Mouse (Mus musculus): ENCODE data around the gene Hba-a2. TPM values are rescaled to one million over a fixed set of nuclear protein-coding genes. Genes with fewer than 3 reads are reported as not detected.

Gene Hba-a2
- polyA plus RNA-seq, 1 experiment from 2014 or later, result 67,294 TPM

GRCm38 (mm10) chr11:32266776-32267175, 29.5 kb upstream of the Hba-a2 start:
- Histone ChIP-seq H3K27ac (replicated peaks) (peak overlapping the region; percentile 93), H3K4me2 (peak overlapping the region; percentile 79), H3K4me3 (peak overlapping the region; percentile 92), H3K9me3 (no peaks in the 10 kb centered on the region), H3K9ac (peak overlapping the region; percentile 97), H3K4me1 (peaks cover 38% of the 10 kb centered on the region), H3K27me3 (replicated peaks) (0 out of 2 replicates have a peak, but pooled peaks cover 2% of the 10 kb centered on the region), H3K36me3 (peaks cover 10% of the 10 kb centered on the region; the same call in 1 of the 2 replicates)
- ATAC-seq (ENCODE audit: extremely low read depth, insufficient number of reproducible peaks, low FRiP score, low TSS enrichment), result no peak
- WGBS, result 29% methylated on average over 6 of the region's 6 CpGs

- peak within 1 kb of the TSS; percentile 92 for H3K4me3 ChIP-seq
- H3K27me3 ChIP-seq (replicated peaks), result 0 out of 2 replicates have a peak, but pooled peaks cover 4% of the 10 kb centered on the region
- no peaks in the 10 kb centered on the region for H3K9me3 ChIP-seq
- peaks cover 38% of the 10 kb centered on the region for H3K4me1 ChIP-seq
- peak within 1 kb of the TSS; percentile 79 for H3K4me2 ChIP-seq
- H3K36me3 ChIP-seq, result peaks cover 4% of the 10 kb centered on the region; the same call in 1 of the 2 replicates
- peak within 1 kb of the TSS; percentile 97 for H3K9ac ChIP-seq
- WGBS, result under 1% methylated on average over 54 of the region's 54 CpGs
- peak; percentile 89 for ATAC-seq (ENCODE audit: extremely low read depth, insufficient number of reproducible peaks, low FRiP score, low TSS enrichment)
- peak within 1 kb of the TSS; percentile 93 for H3K27ac ChIP-seq (replicated peaks)
Measured at GRCm38 (mm10) chr11:32267188-32267884, 29.0 kb upstream of the Hba-a2 start, which contains the start of gene Nprl3. Gene Nprl3 (minus strand): TSS chr11:32267707.

- H3K4me2 ChIP-seq, result peak overlapping the region; percentile 79
- WGBS, result 21% methylated on average over 5 of the region's 5 CpGs
- no peaks in the 10 kb centered on the region for H3K9me3 ChIP-seq
- 0 out of 2 replicates have a peak, but pooled peaks cover 4% of the 10 kb centered on the region for H3K27me3 ChIP-seq (replicated peaks)
- no peak for ATAC-seq (ENCODE audit: extremely low read depth, insufficient number of reproducible peaks, low FRiP score, low TSS enrichment)
- H3K4me1 ChIP-seq, result peaks cover 32% of the 10 kb centered on the region
- peak overlapping the region; percentile 93 for H3K27ac ChIP-seq (replicated peaks)
- peak overlapping the region; percentile 97 for H3K9ac ChIP-seq
- no peaks in the 10 kb centered on the region for H3K36me3 ChIP-seq
- H3K4me3 ChIP-seq, result peak overlapping the region; percentile 92
Measured at GRCm38 (mm10) chr11:32267964-32268363, 28.3 kb upstream of the Hba-a2 start.

- no peaks in the 10 kb centered on the region for H3K9me3 ChIP-seq
- peaks cover 23% of the 10 kb centered on the region for H3K4me1 ChIP-seq
- H3K27ac ChIP-seq (replicated peaks), result peak overlapping the region; percentile 93
- no peak overlapping the region for H3K4me3 ChIP-seq
- H3K36me3 ChIP-seq, result no peaks in the 10 kb centered on the region
- peak overlapping the region; percentile 97; the same call in 1 of the 2 replicates for H3K9ac ChIP-seq
- ATAC-seq (ENCODE audit: extremely low read depth, insufficient number of reproducible peaks, low FRiP score, low TSS enrichment), result peak; percentile 61; the same call in 1 of the 2 replicates
- 0 out of 2 replicates have a peak, but pooled peaks cover 4% of the 10 kb centered on the region for H3K27me3 ChIP-seq (replicated peaks)
- peak overlapping the region; percentile 79 for H3K4me2 ChIP-seq
- WGBS, result 58% methylated on average over 5 of the region's 5 CpGs
Measured at GRCm38 (mm10) chr11:32268952-32269351, 27.3 kb upstream of the Hba-a2 start.

- Histone ChIP-seq H3K4me3 (no peak overlapping the region), H3K27ac (replicated peaks) (no peak overlapping the region), H3K27me3 (replicated peaks) (peaks cover 16% of the 10 kb centered on the region), H3K4me2 (no peak overlapping the region), H3K4me1 (peaks cover 12% of the 10 kb centered on the region), H3K9me3 (no peaks in the 10 kb centered on the region), H3K36me3 (no peaks in the 10 kb centered on the region), H3K9ac (no peak overlapping the region)
- WGBS, result 46% methylated on average over 4 of the region's 4 CpGs
- no peak for ATAC-seq (ENCODE audit: extremely low read depth, insufficient number of reproducible peaks, low FRiP score, low TSS enrichment)
Measured at GRCm38 (mm10) chr11:32271178-32271577, 25.1 kb upstream of the Hba-a2 start.

- Histone ChIP-seq H3K27ac (replicated peaks) (peak within 1 kb of the TSS; percentile 68), H3K27me3 (replicated peaks) (peaks cover 66% of the 10 kb centered on the region), H3K36me3 (no peaks in the 10 kb centered on the region), H3K4me2 (peak within 1 kb of the TSS; percentile 51), H3K9me3 (no peaks in the 10 kb centered on the region), H3K9ac (peak within 1 kb of the TSS; percentile 25; the same call in 1 of the 2 replicates), H3K4me1 (no peaks in the 10 kb centered on the region), H3K4me3 (peak within 1 kb of the TSS; percentile 20; the same call in 1 of the 2 replicates)
- 0 out of 2 replicates have a peak, but pooled peaks have one; percentile 16 for ATAC-seq (ENCODE audit: extremely low read depth, insufficient number of reproducible peaks, low FRiP score, low TSS enrichment)
- WGBS, result 65% methylated on average over 3 of the region's 3 CpGs
Measured at GRCm38 (mm10) chr11:32276347-32276746, 19.9 kb upstream of the Hba-a2 start, which contains the start of gene Hba-x. Gene Hba-x (plus strand): TSS chr11:32276400.

- ATAC-seq (ENCODE audit: extremely low read depth, insufficient number of reproducible peaks, low FRiP score, low TSS enrichment), result no peak
- peak overlapping the region; percentile 68 for H3K27ac ChIP-seq (replicated peaks)
- H3K4me3 ChIP-seq, result peak overlapping the region; percentile 20
- H3K4me1 ChIP-seq, result no peaks in the 10 kb centered on the region
- peak overlapping the region; percentile 28 for H3K9ac ChIP-seq
- 54% methylated on average over 21 of the region's 21 CpGs for WGBS
- peaks cover 74% of the 10 kb centered on the region for H3K27me3 ChIP-seq (replicated peaks)
- H3K4me2 ChIP-seq, result peak overlapping the region; percentile 51
- no peaks in the 10 kb centered on the region for H3K9me3 ChIP-seq
- no peaks in the 10 kb centered on the region for H3K36me3 ChIP-seq
Measured at GRCm38 (mm10) chr11:32277736-32278457, 18.4 kb upstream of the Hba-a2 start.

- H3K27ac ChIP-seq (replicated peaks), result peak overlapping the region; percentile 68
- no peak for ATAC-seq (ENCODE audit: extremely low read depth, insufficient number of reproducible peaks, low FRiP score, low TSS enrichment)
- H3K4me2 ChIP-seq, result peak overlapping the region; percentile 51
- H3K9me3 ChIP-seq, result no peaks in the 10 kb centered on the region
- H3K4me1 ChIP-seq, result no peaks in the 10 kb centered on the region
- peaks cover 74% of the 10 kb centered on the region for H3K27me3 ChIP-seq (replicated peaks)
- H3K9ac ChIP-seq, result peak overlapping the region; percentile 28; the same call in 1 of the 2 replicates
- peak overlapping the region; percentile 20 for H3K4me3 ChIP-seq
- H3K36me3 ChIP-seq, result no peaks in the 10 kb centered on the region
- WGBS, result 63% methylated on average over 12 of the region's 12 CpGs
Measured at GRCm38 (mm10) chr11:32278458-32278957, 17.8 kb upstream of the Hba-a2 start.

GRCm38 (mm10) chr11:32280646-32281045, 15.6 kb upstream of the Hba-a2 start:
- Histone ChIP-seq H3K27ac (replicated peaks) (peak overlapping the region; percentile 68; the same call in 1 of the 2 replicates), H3K27me3 (replicated peaks) (peaks cover 71% of the 10 kb centered on the region), H3K4me3 (no peak overlapping the region), H3K9ac (peak overlapping the region; percentile 19), H3K4me1 (no peaks in the 10 kb centered on the region), H3K4me2 (peak overlapping the region; percentile 51), H3K36me3 (no peaks in the 10 kb centered on the region), H3K9me3 (no peaks in the 10 kb centered on the region)
- ATAC-seq (ENCODE audit: extremely low read depth, insufficient number of reproducible peaks, low FRiP score, low TSS enrichment), result no peak
- WGBS, result 76% methylated on average over 2 of the region's 2 CpGs

GRCm38 (mm10) chr11:32281416-32282144, 14.7 kb upstream of the Hba-a2 start:
- Histone ChIP-seq H3K9me3 (no peaks in the 10 kb centered on the region), H3K27me3 (replicated peaks) (peaks cover 65% of the 10 kb centered on the region), H3K4me3 (no peak overlapping the region), H3K27ac (replicated peaks) (peak overlapping the region; percentile 68), H3K4me1 (no peaks in the 10 kb centered on the region), H3K9ac (peak overlapping the region; percentile 34; the same call in 1 of the 2 replicates), H3K4me2 (peak overlapping the region; percentile 51), H3K36me3 (no peaks in the 10 kb centered on the region)
- ATAC-seq (ENCODE audit: extremely low read depth, insufficient number of reproducible peaks, low FRiP score, low TSS enrichment), result no peak
- 60% methylated on average over 1 of the region's 1 CpGs for WGBS

Measured in heart, embryonic 13.5 days (tissue).